Mouse (Mus musculus): ENCODE results near the gene Cds1.

Gene Cds1

DNA sequence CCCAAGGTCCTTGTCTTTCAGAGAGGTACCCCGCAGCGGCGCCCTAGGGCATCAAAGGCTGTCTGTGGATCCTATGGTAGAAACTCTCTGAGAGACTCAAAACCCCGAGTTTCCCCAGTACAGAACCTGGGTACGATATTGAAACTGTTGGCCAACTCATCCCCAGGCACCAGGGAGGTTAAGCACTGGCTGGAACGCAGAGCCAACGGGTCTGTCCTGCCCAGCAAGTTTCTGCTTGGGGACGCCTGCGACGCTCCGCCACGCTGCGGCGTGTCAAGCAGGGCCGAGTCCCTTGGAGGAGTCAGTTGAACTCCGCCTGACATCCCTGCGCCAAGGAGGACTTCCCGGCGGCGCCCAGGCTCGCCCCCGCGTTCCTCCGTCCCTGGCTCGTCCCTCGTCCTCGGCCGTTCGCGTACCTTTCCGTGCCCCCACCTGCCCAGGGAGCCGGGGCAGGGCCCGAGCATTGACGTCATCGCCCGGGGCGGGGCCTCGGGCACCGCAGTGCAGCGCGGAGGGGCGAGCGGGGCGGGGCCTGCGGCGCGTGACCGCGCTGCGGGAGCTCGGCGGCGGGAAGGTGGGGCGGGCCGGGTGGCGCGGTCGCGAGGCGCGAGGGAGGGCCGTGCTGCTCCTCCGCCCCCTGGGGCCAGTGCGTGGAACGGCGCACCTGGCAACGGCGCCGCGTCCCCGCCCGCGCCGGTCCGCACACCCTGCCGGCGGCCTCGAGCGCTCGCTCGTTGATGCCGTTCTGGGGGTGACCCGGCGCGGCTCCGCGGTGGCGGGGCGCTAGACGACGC, at the start of gene Cds1:
Gene Cds1, plus strand, starts transcription at position 577 of the 794 bp plus-strand sequence.
- peak; percentile 81 to 90 for DNase-seq (ENCODE audit: low spot score in 2 of 2)

DNA sequence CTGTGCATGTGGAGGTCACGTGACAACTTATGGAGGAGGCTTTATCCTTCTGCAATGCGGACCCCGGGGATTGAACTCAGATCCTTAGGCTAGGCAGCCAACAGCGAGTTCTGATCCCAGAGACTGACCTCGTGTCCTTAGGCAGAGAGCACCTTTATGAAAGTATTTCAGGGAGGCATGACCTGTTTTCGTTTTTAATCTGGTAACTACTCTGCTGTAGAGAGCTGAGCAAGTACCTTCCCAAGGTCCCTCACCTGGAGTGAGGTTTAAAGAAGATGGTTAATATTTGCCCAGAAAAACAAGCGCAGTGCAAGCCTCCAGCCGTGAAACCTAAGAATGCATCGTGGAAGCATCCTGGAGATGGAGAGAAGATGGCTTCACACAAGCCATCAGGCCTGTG, 40.7 kb upstream of the Cds1 start:
- no peak for DNase-seq (ENCODE audit: low spot score in 2 of 2)

DNA sequence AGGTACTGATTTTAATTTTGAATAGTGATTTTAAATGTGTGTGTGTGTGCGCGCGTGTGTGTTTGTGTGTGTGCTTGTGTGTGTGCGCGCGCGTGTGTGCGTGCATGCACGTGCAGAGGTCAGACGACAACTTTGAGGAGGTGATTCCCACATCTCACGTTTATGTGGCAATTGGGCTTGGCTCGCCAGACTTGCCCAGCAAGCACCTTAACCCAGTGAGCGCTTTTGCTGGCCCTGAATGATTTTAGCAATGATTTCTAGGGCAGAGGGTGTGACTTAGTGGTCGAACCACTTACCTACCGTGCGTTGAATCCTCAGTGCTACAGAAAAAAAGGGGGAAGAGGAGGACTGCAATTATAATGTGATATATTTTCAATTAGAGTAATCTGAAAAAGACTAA, 40.2 kb upstream of the Cds1 start:
- DNase-seq (ENCODE audit: low spot score in 2 of 2): peak in 1 of 2 experiments; percentile 61

DNA sequence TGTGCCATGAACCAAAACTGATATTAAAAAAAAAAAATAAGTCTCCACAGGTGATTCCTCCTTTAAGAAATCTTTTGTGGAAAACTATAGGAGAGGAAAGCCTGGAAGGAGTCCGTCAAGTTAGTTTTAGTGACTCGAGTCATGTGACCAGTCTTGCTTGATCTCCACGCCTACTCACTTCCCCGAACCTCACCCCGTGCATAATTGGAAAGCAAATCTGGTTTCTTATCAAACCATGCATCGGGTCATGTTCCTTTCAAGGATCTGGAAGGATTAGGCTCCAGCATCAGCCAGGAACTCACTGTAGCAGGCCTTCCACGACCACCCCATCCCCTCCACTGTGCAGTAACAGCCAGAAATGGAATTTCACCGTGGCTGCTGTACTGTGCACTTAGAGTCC, 39.2 kb upstream of the Cds1 start:
- DNase-seq (ENCODE audit: low spot score in 2 of 2): peak in 1 of 2 experiments; percentile 38

DNA sequence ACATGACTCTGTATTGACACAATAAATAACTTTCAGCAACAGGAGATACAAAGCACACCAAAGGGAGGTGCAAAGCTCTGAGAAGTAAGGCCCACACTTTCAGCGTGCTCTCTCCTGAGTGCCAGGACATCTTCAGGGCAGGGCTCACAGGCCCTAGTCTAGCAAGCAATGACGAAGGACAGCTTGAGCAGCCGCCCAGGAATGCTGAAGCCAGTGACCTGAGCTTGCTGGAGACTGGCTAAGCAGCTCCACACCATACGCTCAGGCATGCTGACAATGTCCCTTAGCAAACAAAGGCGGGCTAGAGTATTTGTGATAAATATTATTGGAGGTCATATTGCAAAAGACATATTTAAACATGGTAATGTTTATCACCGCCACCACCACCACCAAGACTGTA, 38.6 kb upstream of the Cds1 start:
- DNase-seq (ENCODE audit: low spot score in 2 of 2): peak in 1 of 2 experiments; percentile 64

DNA sequence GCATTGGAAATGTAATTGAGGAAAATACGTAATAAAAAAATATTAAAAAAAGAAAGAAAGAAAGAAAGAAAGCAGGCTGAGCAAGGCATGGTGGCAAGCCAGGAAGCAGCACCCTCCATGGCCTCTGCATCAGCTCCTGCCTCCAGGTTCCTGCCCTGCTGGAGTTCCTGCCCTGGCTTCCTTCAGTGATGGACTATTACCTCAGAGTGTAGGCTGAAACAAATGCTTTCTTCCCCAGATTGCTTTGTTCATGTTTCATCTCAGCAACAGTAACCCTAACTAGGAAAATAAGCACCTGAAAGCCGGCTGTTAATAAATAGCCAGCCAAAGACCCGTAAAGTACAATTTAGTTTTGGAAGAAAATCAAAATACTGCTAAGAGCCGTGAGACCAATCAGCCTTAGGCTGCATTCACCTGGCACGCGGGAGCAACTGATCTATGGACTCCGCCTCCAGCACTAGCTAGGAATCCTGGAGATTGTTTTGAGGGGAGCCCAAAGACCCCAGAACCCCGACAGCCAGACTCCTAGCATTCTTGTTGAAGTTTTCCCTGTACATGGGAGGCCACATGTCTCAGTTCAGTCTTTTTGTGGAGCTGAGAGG, 36.5 kb upstream of the Cds1 start:
- DNase-seq (ENCODE audit: low spot score in 2 of 2): no peak

DNA sequence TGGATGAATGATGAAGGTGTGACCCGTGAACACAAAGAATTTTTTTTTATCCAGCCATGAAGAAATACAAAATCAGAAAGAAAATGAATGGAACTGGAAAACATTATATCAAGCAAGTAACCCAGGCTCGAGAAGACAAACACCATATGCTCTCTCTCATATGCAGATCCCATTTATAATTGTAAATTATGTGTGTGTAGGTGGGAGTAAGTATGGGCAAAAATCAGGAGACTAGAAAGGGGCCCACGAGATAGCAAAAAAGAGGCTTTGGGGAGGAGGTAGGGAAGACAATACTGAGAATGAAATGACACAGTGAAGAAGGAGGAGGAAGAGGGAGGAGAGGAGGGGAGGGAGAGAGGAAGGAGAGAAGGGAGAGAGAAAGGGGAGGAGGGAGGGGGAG, 27.6 kb upstream of the Cds1 start:
- DNase-seq (ENCODE audit: low spot score in 2 of 2): no peak

DNA sequence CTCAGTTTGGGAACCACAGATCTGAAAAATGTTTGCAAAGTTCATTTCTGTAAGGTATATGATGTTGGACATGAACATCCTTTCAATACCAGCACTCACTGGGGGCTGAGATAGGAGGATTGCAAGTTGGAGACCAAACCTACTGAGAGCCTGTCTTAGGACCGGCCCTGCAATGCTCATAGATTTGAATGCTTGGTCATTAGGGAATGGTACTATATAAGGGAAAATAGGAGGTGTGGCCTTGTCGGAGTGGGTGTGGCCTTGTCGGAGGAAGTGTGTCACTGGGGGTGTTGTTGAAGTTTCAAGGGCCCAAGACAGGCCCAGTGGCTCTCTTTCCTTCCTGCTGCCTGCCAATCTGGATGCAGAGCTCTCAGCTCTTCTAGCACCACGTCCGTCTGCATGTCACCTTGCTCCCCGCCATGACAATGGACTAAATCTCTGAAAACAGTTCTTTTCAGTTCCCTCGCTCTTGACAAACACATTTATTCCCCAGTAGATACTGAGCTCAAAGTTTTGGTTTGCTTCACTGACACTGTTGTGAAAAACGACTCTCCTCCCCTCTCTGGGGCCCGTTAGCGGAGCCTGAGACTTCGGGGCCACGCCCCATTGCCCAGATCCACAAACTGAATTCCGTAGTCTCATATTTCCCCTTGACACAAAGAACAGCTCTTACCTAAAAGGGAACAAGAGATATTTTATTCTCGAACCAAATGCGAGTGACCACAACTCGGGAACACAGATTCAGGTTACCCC, 24.3 kb upstream of the Cds1 start:
- DNase-seq (ENCODE audit: low spot score in 2 of 2): no peak

DNA sequence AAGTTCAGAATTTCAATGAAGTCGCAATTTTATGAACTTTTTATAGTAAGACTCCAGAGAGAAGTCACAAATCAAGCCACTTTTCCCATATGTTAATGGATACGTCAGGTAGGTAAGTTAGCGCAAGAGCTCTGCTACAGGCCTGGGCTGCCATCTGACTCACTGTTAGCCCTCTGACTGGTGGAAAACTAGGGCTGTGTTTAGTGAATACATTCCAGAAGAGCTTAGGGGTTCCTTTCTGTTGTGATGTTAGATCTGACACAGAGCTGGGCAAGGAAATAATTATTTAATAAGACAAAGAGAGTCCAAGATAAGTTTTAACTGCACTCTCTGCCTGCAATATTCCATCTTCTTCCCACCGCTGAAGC, 23.7 kb upstream of the Cds1 start:
- DNase-seq (ENCODE audit: low spot score in 2 of 2): no peak

DNA sequence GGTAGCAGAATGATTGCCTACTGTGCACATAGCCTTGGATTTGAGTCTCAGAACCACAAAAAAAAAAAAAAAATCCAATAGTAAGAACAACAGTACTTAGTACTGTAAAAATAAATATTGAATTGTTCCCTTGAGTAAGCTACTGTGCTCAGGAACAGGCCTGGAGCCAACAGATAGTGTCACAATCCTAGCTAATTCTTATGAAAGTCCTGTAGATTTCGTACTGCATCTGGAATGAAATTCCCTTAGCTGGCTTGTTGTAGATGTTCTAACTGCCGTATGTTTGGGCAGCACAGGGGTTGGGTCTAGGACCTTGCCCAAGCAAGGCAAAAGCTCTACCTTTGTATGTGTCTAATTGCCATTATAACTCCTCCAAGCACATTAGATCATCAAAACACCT, 22.9 kb upstream of the Cds1 start:
- DNase-seq (ENCODE audit: low spot score in 2 of 2): no peak

DNA sequence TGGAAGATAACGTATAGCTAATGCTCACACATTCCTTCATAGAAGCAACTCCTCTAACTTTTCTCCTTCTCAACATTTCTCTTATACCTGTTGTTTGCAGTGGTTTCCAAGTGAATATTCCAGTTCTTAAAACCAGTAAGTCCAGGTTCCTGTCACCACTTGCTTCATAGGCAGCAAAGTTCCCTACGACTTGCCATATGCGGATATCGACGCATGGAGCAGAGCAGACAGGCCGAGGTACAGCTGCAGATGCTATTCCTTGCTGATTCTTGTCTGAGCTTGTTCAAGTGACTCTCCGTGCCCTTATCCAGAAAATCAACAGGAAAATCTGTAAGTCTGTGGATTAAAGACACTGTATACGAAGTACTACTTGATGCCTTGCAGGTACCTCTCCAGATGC, 22.5 kb upstream of the Cds1 start:
- DNase-seq (ENCODE audit: low spot score in 2 of 2): no peak

DNA sequence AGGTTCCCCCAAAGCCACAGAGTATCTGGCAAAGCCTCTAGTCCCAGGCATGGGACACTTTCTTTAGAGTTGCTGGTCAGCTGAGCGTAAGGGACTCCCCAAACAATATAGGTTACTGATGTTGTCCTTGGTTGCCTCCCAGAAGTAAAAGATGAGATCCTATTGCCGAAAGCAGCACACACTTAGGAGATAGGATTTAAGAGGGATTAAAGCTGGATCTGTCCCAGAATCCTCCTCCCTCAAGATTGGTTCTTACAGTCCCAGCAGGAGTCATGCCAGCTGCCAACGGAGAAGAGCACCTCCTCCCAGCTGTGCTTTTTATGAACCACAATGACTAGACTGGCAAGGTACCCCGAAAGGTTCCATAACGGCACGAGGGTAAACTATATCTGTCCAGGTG, 20.0 kb upstream of the Cds1 start:
- DNase-seq (ENCODE audit: low spot score in 2 of 2): no peak

DNA sequence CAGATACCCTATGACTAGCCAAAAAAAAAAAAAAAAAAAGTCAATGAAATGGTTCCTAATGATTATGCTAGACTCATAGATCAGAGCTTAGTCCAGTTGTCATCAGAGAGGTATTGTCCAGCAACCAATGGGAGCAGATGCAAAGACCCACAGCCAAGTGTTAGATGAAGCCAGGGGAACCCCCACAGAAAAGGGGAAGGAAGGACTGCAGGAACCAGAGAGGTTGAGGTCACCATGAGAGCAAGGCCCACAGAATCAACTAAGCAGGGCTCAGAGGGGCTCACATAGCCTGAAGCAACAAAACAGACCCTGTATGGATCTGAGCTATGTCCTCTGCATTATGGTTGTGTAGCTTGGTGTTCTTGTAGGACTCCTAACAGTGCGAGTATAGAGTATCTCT, 11.2 kb upstream of the Cds1 start:
- DNase-seq (ENCODE audit: low spot score in 2 of 2): no peak

DNA sequence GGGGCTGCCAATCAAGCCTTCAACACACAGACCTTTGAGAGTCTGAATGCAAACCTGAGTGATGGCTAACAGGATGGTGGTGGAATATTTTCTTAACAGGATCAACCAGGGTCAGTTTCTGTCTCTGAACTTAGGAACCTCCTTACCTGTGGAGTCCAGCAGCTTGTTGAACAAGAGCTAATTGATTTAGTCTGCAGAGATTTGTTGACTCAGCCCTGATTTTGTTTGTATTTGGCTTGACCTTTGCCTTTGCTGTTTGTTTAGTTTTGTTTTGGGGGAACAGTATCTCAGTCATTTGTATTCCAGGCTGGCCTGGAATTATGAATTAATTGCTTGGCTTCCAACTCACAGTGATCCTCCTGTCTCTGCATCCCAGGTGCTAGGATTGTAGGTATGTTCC, 7.3 kb upstream of the Cds1 start:
- no peak for DNase-seq (ENCODE audit: low spot score in 2 of 2)

DNA sequence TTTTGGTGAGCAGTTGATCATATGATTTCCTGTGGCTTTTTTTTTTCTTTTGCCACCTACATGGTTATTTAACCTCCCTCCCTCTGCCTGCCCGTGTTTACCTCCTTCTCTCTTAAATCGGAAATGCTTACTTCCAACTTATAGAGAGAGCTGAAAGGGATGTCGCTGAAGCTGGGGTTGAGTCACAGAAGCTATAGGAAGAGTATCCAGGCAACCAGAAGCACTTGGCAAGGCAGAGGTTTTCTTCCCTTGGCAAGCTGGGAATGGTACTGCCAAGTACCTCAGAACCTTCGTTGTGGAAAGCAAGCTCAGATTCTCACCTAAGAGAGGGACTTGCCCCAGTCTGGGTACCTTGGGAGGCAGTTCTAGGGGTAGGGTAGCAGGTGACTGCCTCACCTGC, 3.2 kb upstream of the Cds1 start:
- no peak for DNase-seq (ENCODE audit: low spot score in 2 of 2)

DNA sequence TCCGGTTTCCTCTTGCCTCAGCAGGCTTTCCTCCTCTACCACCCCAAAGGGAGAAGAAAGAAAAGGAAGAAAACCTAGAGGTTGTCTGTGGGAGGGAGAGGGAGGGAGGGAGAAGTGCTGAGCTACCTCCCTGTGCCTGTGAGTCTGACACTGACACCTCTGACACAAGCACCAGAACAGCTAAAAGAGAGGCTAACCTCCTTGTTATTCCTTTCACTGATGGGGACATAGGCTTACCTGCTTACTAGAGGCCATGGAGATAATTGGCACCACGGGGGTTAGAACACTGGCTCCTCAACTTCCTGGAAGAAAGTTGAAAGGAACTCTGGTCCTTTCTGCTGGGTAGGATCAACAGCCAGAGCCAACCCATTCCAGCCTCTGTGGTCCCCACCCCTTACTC, 1.4 kb upstream of the Cds1 start:
- DNase-seq (ENCODE audit: low spot score in 2 of 2): no peak

DNA sequence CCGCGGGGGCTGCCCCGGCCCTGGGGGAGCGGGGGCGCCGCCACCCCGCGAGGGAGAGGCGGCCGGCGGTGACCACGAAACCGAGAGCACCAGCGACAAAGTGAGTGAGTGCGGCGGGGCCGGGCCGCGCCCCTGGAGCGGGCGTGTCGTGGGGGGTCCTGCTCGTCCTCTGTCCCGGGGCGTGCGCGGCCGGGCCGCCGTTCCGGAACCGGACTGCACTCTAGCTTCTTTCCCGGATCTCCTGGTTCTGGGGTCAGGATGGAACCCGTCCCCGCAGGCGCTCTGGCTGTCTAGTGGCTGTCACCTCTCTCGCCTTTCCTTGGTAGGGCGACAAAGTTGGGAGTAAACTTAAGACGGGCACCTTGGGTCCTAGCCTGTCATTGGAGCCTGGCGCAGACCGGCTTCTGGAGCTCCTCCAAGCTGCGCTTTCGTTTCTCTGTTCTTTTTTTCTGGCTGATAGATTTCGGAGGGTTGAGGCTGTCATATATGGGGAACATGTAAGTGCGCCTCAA, 516 bp downstream of the Cds1 start:
- peak in 1 of 2 experiments; percentile 51 for DNase-seq (ENCODE audit: low spot score in 2 of 2)

DNA sequence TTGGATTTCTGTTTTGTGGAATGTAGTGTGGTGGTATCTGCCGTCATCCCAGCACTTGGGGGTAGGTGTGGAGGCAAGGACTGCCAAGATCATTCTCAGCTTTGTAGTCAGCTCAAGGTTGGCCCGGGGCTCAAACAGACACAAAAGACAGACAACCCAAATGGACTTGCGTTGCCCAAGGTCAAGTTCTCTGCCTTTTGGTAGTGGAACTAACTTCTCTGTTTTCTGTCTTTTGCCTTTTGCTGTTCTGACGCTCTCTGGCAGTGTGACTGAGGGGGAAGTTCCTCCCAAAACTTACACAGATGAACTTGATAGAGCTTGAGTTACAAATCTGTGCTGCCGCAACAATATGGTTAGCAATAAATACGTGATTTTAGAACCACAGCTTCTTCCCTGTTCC, 1.3 kb downstream of the Cds1 start:
- no peak for DNase-seq (ENCODE audit: low spot score in 2 of 2)

DNA sequence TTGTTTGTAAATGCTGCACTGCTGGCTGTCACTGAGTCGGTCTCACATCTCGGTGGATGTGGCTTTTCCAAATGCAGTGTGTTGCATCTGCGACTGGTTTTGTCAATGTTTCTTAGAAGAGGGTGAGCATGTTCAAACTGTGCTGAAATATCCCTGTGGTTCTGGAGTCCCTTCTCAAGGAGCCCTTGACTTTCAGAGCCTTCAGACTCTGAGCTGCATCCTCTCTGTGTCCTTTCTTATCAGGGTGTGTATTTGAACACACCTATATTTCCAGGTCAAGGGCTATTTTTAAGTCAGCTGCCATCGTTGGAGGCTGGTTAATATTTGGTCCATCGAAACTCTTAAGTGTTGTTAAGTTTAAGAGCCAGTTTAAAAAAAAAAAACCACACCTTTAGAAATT, 2.2 kb downstream of the Cds1 start:
- DNase-seq (ENCODE audit: low spot score in 2 of 2): no peak

DNA sequence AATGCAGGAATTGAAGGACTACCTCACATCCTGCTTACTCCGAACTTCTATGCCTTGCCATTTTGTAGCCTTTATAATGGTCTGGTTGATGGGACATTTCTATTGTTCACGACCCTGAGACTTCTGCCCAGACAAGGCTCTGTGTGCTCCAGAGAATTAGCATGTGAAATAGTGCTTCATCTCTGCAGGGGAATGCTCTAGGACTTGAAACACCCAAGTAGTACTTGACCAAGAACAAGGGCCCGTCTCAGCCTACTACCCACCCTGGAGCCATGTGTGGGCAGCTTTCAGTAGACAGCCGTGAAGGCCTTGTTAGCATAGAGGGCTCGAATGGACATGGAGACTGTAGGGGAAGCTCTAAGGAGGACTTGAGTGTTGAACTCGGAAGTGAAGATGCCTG, 2.6 kb downstream of the Cds1 start:
- no peak for DNase-seq (ENCODE audit: low spot score in 2 of 2)

DNA sequence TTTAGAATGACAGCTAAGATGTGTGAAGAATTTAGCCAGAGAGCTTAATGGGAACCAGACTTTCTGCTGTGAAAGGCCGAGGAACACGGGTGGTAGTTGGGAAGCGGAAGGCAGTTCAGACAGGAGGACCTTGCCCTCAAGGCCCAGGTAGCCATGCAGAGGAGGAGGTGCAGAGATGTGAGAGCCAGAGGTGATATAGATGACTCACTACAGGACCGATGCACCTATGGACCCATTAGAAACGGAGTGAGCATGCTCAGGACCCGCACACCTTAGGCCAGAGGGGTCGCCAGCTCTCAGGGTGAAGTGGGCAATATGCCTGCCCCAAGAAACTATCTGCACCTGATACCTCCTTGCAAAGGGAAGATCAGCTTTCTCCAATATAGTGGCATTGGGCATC, 3.6 kb downstream of the Cds1 start:
- no peak for DNase-seq (ENCODE audit: low spot score in 2 of 2)

DNA sequence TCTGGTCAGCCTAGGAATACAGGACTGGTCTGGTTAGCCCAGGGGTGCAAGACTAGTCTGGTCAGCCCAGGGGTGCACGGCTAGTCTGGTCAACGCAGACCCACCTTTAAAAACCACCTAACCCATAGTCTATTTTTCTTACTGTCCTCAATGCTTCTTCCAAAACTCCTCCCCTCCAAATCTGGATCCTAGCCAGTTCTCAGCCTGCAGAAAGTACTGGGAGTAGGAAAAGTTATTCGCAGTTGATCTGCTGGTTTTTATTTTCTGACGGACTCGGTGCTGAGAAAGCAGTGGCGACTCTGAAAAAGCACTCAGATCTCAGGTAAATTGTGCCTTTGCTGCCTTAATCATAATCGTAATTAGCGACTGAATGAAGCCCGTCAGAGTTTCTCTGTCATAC, 7.7 kb downstream of the Cds1 start:
- DNase-seq (ENCODE audit: low spot score in 2 of 2): no peak

DNA sequence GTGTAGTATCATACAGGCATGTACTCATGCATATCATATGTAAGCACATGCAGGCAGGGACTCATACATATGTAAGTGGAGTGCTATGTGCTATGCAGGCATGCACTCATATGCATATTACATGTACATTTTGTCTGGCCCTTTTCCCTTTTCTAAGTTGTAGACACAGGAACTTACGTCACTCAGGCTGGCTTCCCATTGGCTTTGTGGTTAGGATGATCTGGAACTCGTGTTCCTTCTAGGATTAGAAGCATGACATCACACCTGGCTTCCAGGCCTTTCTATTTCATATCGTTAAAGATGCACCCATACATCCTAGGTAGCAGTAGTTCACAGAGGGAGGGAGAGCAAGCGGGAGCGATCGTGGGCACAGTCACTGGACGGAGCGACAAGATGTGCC, 10.3 kb downstream of the Cds1 start:
- DNase-seq (ENCODE audit: low spot score in 2 of 2): no peak
